Mouse (Mus musculus) liver, adult 2 months (tissue): ENCODE results near the gene Grk5. TPM values are rescaled to one million over a fixed set of nuclear protein-coding genes. Genes with fewer than 3 reads are reported as not detected.

Experiments
- DNase-seq: peaks from one replicate; pipeline ENCODE4 v3.0.0-alpha.2; 2011; ENCODE audit warnings: low read depth, low spot score; ENCODE audit errors: extremely low read depth
- H3K27ac ChIP-seq: fragments of 200-500 bp; replicated peaks from 2 replicates; pipeline ENCODE4 v1.5.1; 2012; ENCODE audit warnings: low read depth, mild to moderate bottlenecking, control low read depth, inconsistent platforms, low read length; ENCODE audit not compliant: insufficient read depth
- H3K27me3 ChIP-seq: fragments of 200-500 bp; 2 replicates; pipeline ENCODE4 v1.6.1; 2012; ENCODE audit warnings: mild to moderate bottlenecking, moderate library complexity, low read length, inconsistent platforms; ENCODE audit not compliant: control insufficient read depth, insufficient read depth
- H3K36me3 ChIP-seq: fragments of 200-500 bp; 2 replicates; pipeline ENCODE4 v1.6.1; 2012; ENCODE audit warnings: low read length, inconsistent platforms; ENCODE audit not compliant: control insufficient read depth, insufficient read depth
- H3K4me1 ChIP-seq: fragments of 200-500 bp; 2 replicates; pipeline ENCODE4 v1.6.1; 2011; ENCODE audit warnings: low read length; ENCODE audit not compliant: control insufficient read depth, insufficient read depth
- H3K4me3 ChIP-seq: fragments of 200-500 bp; 2 replicates; pipeline ENCODE4 v1.5.1; 2011; ENCODE audit warnings: low read depth, mild to moderate bottlenecking, control low read depth, low read length, moderate library complexity; ENCODE audit not compliant: insufficient read depth
- H3K79me2 ChIP-seq: fragments of 200-500 bp; 2 replicates; pipeline ENCODE4 v1.6.1; 2012; ENCODE audit warnings: inconsistent platforms, mild to moderate bottlenecking, low read length, moderate library complexity; ENCODE audit not compliant: control insufficient read depth, insufficient read depth
- H3K9ac ChIP-seq: fragments of 200-500 bp; 2 replicates; pipeline ENCODE4 v1.6.1; 2012; ENCODE audit warnings: low read depth, mild to moderate bottlenecking, control low read depth, inconsistent platforms, low read length
- CTCF ChIP-seq: fragments of 200-500 bp; IDR thresholded peaks from 2 replicates; pipeline ENCODE4 v1.5.1; 2011; ENCODE audit warnings: low read depth, low read length, control low read depth
- POLR2A ChIP-seq: fragments of 200-500 bp; IDR thresholded peaks from 2 replicates; pipeline ENCODE4 v1.6.1; 2011; ENCODE audit warnings: low read length, control low read depth; ENCODE audit not compliant: insufficient read depth; ENCODE audit errors: extremely low read depth
- WGBS: fragments of 180-500 bp; shearing (Covaris S2); methylation state at CpG from one replicate; pipeline ENCODE4 v1.1.7; 2018; 5-methylcytosine and 5-hydroxymethylcytosine counted together
- polyA plus RNA-seq: library from polyadenylated mRNA; depleted of rRNA; stranded (reverse); fragments of >200 nt; gene quantifications from 2 replicates; pipeline ENCODE4 v1.2.3, GENCODE M21; 2012; rRNA removed
- total RNA-seq: library from RNA; depleted of rRNA; stranded (reverse); fragments of >200 nt; gene quantifications from 2 replicates; pipeline ENCODE4 v1.2.3, GENCODE M21; 2014; rRNA removed

Gene Grk5
- total and polyA plus RNA-seq, 2 experiments, result 0.48 to 2.2 TPM

DNA sequence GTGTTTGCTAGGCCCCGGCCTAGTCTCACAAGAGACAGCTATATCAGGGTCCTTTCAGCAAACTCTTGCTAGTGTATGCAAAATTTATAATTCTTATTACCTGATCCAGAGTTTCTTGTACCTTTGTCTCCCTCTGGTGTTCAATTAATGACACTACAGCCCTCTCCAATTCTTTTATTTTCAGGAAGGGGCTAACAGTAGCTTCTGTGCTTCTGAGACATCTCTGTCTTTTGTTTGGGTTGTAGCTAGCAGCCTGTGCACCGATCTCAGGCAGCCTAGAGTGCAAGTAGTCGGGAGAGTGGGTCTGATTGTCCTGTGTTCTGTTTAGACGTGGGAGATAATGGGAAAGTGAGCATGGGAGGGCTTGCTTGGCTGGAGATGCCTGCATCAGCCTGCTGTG is 208.2 kb downstream of the Grk5 start:
- Histone ChIP-seq H3K36me3 (peaks cover 3% of the 10 kb centered on the region; the same call in 1 of the 2 replicates), H3K27me3 (no peaks in the 10 kb centered on the region), H3K9ac (no peak overlapping the region), H3K4me3 (no peak overlapping the region), H3K27ac (no peak overlapping the region), H3K4me1 (no peaks in the 10 kb centered on the region; the same call in 1 of the 2 replicates), H3K79me2 (no peaks in the 10 kb centered on the region)
- DNase-seq, result peak; percentile 28
- TF ChIP-seq CTCF (no peak), POLR2A (no peak)
- 25% methylated on average over 4 of the region's 4 CpGs for WGBS

DNA sequence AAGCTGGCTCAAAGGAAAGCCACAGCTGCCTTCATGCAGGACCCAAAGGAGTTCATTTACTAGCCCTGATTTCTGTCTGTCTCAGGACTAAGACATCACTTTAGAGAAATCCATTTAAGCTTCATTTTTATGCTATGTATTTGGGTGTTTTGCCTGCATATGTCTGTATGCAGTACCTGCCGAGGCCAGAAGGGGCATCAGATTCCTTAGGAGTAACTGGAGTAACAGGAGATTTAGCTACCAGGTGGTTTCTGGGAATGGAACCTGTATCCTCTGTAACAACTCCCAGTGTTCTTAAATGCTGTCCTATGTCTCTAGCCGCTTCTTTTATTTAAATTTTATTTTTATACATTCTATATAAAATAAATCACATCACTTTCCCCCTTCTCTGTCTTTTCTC is 220.6 kb downstream of the Grk5 start:
- H3K4me3 ChIP-seq, result no peak overlapping the region
- no peak overlapping the region for H3K27ac ChIP-seq
- no peak for DNase-seq
- 76% methylated on average over 2 of the region's 2 CpGs for WGBS
- no peaks in the 10 kb centered on the region for H3K27me3 ChIP-seq
- no peak for TF ChIP-seq CTCF
- no peak for TF ChIP-seq POLR2A
- no peak overlapping the region for H3K9ac ChIP-seq
- no peaks in the 10 kb centered on the region for H3K79me2 ChIP-seq
- no peaks in the 10 kb centered on the region for H3K4me1 ChIP-seq
- no peaks in the 10 kb centered on the region for H3K36me3 ChIP-seq

DNA sequence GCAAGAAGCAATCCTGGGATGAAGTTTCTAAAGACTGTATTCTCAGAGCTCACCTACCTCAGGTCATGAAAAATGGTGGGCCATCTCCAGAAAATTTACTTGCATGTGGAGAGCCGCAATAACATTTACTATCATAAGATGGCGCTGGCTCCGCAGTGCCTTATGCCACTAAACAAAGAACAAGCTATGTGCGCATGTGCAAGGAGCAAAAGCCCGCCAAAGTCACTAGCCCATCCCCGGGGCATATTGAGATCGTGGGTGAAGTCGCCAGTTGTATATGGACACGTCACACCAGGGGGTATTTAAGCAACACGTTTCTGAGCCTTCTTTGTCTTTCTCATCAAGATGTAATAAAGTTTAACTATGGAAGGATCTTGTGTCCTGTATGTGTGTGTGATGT is 241.5 kb downstream of the Grk5 start:
- H3K4me1 ChIP-seq, result no peaks in the 10 kb centered on the region
- WGBS, result 94% methylated on average over 10 of the region's 10 CpGs
- peaks cover 16% of the 10 kb centered on the region for H3K36me3 ChIP-seq
- peaks cover 6% of the 10 kb centered on the region; the same call in 1 of the 2 replicates for H3K79me2 ChIP-seq
- DNase-seq, result no peak
- no peak overlapping the region for H3K27ac ChIP-seq
- H3K4me3 ChIP-seq, result no peak overlapping the region
- H3K27me3 ChIP-seq, result no peaks in the 10 kb centered on the region
- H3K9ac ChIP-seq, result no peak overlapping the region
- no peak for TF ChIP-seq CTCF
- no peak for TF ChIP-seq POLR2A

DNA sequence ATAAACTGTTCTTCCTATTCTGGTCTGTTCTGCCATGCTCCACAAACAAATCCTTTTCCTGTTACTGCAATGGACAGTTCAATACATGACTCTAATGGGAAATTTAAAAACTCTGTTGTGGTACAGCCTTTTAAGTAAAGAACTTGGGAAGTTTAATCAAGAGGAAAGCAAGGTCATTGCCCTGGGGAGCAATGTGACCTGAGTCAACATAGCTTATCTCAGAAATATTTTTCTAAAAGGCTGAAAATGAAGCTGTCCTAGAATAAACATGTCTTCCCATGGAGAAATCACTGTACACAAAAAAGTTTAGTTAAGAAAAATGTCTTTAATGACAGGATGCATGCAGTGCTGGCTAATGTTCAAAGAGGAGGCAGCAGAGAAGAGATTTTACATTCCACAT is 249.1 kb downstream of the Grk5 start:
- H3K9ac ChIP-seq, result no peak overlapping the region
- DNase-seq, result peak; percentile 89
- peaks cover 5% of the 10 kb centered on the region; the same call in 1 of the 2 replicates for H3K36me3 ChIP-seq
- H3K4me1 ChIP-seq, result peaks cover 7% of the 10 kb centered on the region
- TF ChIP-seq CTCF (no peak), POLR2A (no peak)
- H3K27ac ChIP-seq, result peak overlapping the region; percentile 30; the same call in 1 of the 2 replicates
- no peaks in the 10 kb centered on the region for H3K27me3 ChIP-seq
- no peak overlapping the region for H3K4me3 ChIP-seq
- peaks cover 16% of the 10 kb centered on the region for H3K79me2 ChIP-seq

DNA sequence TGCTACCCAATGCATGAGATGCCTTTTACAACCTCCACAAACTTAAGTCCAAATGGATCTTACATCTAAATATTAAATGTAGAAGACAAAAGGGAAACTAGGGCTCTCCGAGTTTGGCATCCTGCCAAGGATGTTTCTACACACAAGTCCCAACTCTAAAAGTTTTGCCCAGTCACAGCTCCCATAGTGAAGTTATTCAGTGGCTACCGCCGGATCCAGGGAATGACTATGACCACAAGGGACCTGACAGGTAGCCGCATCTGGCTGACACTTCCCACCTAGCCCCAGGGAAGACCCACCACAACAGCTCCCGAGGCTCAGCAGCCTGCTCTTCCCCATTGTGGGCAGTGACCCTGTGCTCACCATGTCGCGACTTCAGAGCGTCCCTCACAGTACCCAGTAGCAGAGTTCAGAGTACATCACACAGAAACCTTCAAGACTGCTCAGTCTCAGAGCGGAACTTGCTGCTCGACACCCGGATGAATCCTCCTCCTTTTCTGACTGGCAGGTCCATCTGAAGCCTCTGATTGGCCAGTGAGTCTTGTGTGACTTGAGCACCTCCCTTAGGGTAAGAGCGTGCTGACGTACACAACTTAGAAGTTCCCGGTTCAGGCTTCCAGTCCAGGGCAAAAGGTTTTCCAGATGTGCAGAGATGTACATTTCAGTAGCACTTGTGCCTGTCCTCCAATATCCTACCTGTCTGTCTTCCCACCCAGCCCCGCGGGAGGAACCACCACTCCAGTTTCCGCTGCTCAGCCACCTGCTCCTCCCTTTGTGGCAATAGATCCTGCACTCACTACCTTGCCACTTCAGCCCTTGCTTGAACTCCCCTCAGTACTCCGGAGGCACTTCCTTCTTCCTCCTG is 251.0 kb downstream of the Grk5 start, which contains the start of gene Zfp950:
Zfp950 (minus strand) TSS at position 499 of the 865 bp plus-strand sequence.
- peak within 1 kb of the TSS; percentile 86 for H3K27ac ChIP-seq
- H3K4me1 ChIP-seq, result peaks cover 7% of the 10 kb centered on the region
- H3K9ac ChIP-seq, result peak within 1 kb of the TSS; percentile 86
- TF ChIP-seq POLR2A, result no peak
- no peak for TF ChIP-seq CTCF
- H3K4me3 ChIP-seq, result peak within 1 kb of the TSS; percentile 86
- WGBS, result 2% methylated on average over 18 of the region's 18 CpGs
- H3K36me3 ChIP-seq, result 0 out of 2 replicates have a peak, but pooled peaks cover 2% of the 10 kb centered on the region
- peak; percentile 98 for DNase-seq
- H3K27me3 ChIP-seq, result no peaks in the 10 kb centered on the region
- peaks cover 14% of the 10 kb centered on the region for H3K79me2 ChIP-seq

DNA sequence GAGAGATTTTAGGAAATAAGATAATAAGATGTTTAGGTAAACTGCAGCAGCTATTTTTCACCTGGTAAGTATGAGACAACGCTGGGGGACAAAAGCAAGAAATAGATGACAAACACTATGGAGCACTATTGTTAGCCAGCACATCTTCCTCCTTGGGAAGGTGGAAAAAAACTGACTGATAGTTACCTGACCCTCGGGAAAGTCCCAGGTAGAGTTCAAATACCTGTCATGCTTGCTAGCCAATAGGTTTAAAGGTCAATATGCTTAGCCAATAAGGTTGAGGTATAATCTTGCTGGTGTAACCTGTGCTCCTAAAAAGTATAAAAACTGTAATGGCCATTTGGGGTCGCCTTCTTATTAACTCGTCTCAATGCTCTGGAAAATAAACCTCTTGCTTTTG is 251.8 kb downstream of the Grk5 start:
- no peaks in the 10 kb centered on the region for H3K27me3 ChIP-seq
- H3K4me3 ChIP-seq, result no peak overlapping the region
- peaks cover 7% of the 10 kb centered on the region for H3K4me1 ChIP-seq
- DNase-seq, result peak; percentile 57
- no peak overlapping the region for H3K27ac ChIP-seq
- H3K9ac ChIP-seq, result no peak overlapping the region
- H3K79me2 ChIP-seq, result peaks cover 14% of the 10 kb centered on the region
- TF ChIP-seq POLR2A (no peak), CTCF (no peak)
- 21% methylated on average over 4 of the region's 4 CpGs for WGBS
- H3K36me3 ChIP-seq, result no peaks in the 10 kb centered on the region

Other genes starting within 250 kb of the Grk5 start
- 0.09 and 0.27 TPM in 2 replicates for gene Nanos1, start 133.8 kb upstream of the Grk5 start, total RNA-seq
- 0.02 TPM in 1 of 2 replicates, not detected in the other for gene Nanos1, start 133.8 kb upstream of the Grk5 start, polyA plus RNA-seq
- 57.9 and 65.8 TPM in 2 replicates for gene Eif3a, start 99.1 kb upstream of the Grk5 start, total RNA-seq
- 16.5 and 17.7 TPM in 2 replicates for gene Eif3a, start 99.1 kb upstream of the Grk5 start, polyA plus RNA-seq
- gene Fam45a, start 78.2 kb upstream of the Grk5 start, total RNA-seq, result 23.8 and 23.9 TPM in 2 replicates
- 6.4 and 6.5 TPM in 2 replicates for gene Fam45a, start 78.2 kb upstream of the Grk5 start, polyA plus RNA-seq
- gene Sfxn4, start 28.3 kb upstream of the Grk5 start, total RNA-seq, result 0.47 and 0.55 TPM in 2 replicates
- 0.11 TPM in 1 of 2 replicates, not detected in the other for gene Sfxn4, start 28.3 kb upstream of the Grk5 start, polyA plus RNA-seq
- gene Prdx3, start 15.2 kb upstream of the Grk5 start, total RNA-seq, result 191 and 199 TPM in 2 replicates
- 157 and 170 TPM in 2 replicates for gene Prdx3, start 15.2 kb upstream of the Grk5 start, polyA plus RNA-seq